Comparison of ENCODE assay signal across 7 mouse cellular contexts in the genomic region with DNA sequence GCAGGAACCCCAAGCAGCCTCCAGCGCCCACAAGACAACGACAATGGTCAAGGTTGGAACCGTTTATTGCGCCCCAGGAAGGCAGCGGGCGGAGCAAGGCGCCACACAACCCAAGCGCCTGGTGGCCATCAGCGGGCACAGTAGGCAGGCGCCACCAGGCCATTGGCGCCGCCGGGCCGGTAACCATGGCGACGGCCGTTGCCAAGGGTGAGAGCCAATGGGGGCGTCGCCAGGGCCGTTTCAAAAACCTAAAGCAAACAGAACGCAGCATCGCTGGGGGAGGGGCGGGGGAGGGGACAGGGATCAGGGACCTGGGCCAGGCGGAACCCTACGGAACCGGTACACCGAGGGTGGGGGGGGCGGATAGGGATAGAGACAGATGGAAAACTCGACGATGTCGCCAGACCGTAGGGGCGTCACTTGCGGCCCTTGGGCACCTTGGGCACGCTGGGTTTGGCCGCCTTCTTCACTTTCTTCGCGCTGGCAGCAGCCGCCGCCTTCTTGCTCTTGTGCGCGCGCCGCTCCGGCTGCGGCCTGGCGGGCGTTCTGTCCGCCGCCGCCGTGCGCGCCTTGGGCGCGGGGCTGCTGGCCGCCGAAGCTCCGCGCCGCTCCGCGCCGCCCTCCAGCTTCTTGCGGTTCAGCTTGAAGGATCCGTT. TPM values are rescaled to one million over a fixed set of nuclear protein-coding genes. Genes with fewer than 3 reads are reported as not detected.
DNase-seq lines count a peak whose midpoint lies in the region; ATAC-seq and TF ChIP-seq lines count a peak whose summit lies in the region.

No protein-coding gene starts in this region.

- peak; percentile 91 for DNase-seq in R1 (ENCODE audit: low read depth, low spot score)
- peak; percentile 95 for DNase-seq in hindbrain, postnatal 0 days (ENCODE audit: low spot score)
- DNase-seq in limb, embryonic 10.5 days (ENCODE audit: low spot score): peak; percentile 97
- peak; percentile 99 for DNase-seq in midbrain, embryonic 11.5 days (ENCODE audit: low spot score, missing footprints)
- DNase-seq in spleen, postnatal 36 days (ENCODE audit: low spot score in 2 of 2): peak; percentile 33 to 36

- WGBS in forebrain, embryonic 15.5 days: under 1% methylated on average over 66 of the region's 66 CpGs
- WGBS in hindbrain, postnatal 0 days: 1% methylated on average over 57 of the region's 66 CpGs
- WGBS in limb, embryonic 10.5 days: under 1% methylated on average over 66 of the region's 66 CpGs
- WGBS in midbrain, embryonic 11.5 days: 2% methylated on average over 60 of the region's 66 CpGs

- peaks cover 21% of the 10 kb centered on the region for H3K4me1 ChIP-seq in forebrain, embryonic 15.5 days
- peaks cover 8% of the 10 kb centered on the region; the same call in 1 of the 2 replicates for H3K4me1 ChIP-seq in hindbrain, postnatal 0 days (ENCODE audit: insufficient read depth, low read length)
- H3K4me1 ChIP-seq in limb, embryonic 10.5 days: peaks cover 24% of the 10 kb centered on the region
- H3K4me1 ChIP-seq in midbrain, embryonic 11.5 days (ENCODE audit: control insufficient read depth, insufficient read depth, low read length): peaks cover 12% of the 10 kb centered on the region

- peak overlapping the region; percentile 64 for H3K4me2 ChIP-seq in forebrain, embryonic 15.5 days (replicated peaks)
- peak overlapping the region; percentile 85 for H3K4me2 ChIP-seq in hindbrain, postnatal 0 days (ENCODE audit: low read depth, low read length)
- peak overlapping the region; percentile 75 for H3K4me2 ChIP-seq in midbrain, embryonic 11.5 days

- TF ChIP-seq CTCF in hindbrain, postnatal 0 days (IDR thresholded peaks at IDR 0.05; ENCODE audit: low read depth): peak; percentile 73

- peak overlapping the region; percentile 94 for H3K27ac ChIP-seq in forebrain, embryonic 15.5 days (replicated peaks)
- H3K27ac ChIP-seq in hindbrain, postnatal 0 days: peak overlapping the region; percentile 87
- peak overlapping the region; percentile 99 for H3K27ac ChIP-seq in limb, embryonic 10.5 days
- peak overlapping the region; percentile 75 for H3K27ac ChIP-seq in midbrain, embryonic 11.5 days (ENCODE audit: low read depth, low read length)

- H3K27me3 ChIP-seq in forebrain, embryonic 15.5 days: no peaks in the 10 kb centered on the region
- H3K27me3 ChIP-seq in hindbrain, postnatal 0 days (ENCODE audit: insufficient read depth, low read length): no peaks in the 10 kb centered on the region
- H3K27me3 ChIP-seq in limb, embryonic 10.5 days (ENCODE audit: low read depth, poor library complexity, severe bottlenecking): no peaks in the 10 kb centered on the region
- H3K27me3 ChIP-seq in midbrain, embryonic 11.5 days (ENCODE audit: control insufficient read depth, insufficient read depth, low read length): no peaks in the 10 kb centered on the region

- H3K9me3 ChIP-seq in forebrain, embryonic 15.5 days: no peaks in the 10 kb centered on the region
- no peaks in the 10 kb centered on the region for H3K9me3 ChIP-seq in hindbrain, postnatal 0 days (ENCODE audit: low read length)
- no peaks in the 10 kb centered on the region for H3K9me3 ChIP-seq in limb, embryonic 10.5 days (replicated peaks)
- H3K9me3 ChIP-seq in midbrain, embryonic 11.5 days (ENCODE audit: control insufficient read depth, low read length): no peaks in the 10 kb centered on the region

- ATAC-seq in cerebellum, adult (ENCODE audit: insufficient number of reproducible peaks, low FRiP score, low TSS enrichment): peak; percentile 76
- peak; percentile 90 for ATAC-seq in forebrain, embryonic 15.5 days (replicated peaks)
- peak; percentile 92 for ATAC-seq in hindbrain, postnatal 0 days
- peak; percentile 89 for ATAC-seq in midbrain, embryonic 11.5 days (ENCODE audit: low FRiP score)

- H3K4me3 ChIP-seq in forebrain, embryonic 15.5 days: peak overlapping the region; percentile 90
- H3K4me3 ChIP-seq in hindbrain, postnatal 0 days (ENCODE audit: low read length): peak overlapping the region; percentile 71
- peak overlapping the region; percentile 98 for H3K4me3 ChIP-seq in limb, embryonic 10.5 days
- peak overlapping the region; percentile 82 for H3K4me3 ChIP-seq in midbrain, embryonic 11.5 days (ENCODE audit: low read depth, low read length)

- peaks cover 21% of the 10 kb centered on the region for H3K36me3 ChIP-seq in forebrain, embryonic 15.5 days
- peaks cover 9% of the 10 kb centered on the region; the same call in 1 of the 2 replicates for H3K36me3 ChIP-seq in hindbrain, postnatal 0 days (ENCODE audit: insufficient read depth, low read length)
- peaks cover 33% of the 10 kb centered on the region for H3K36me3 ChIP-seq in limb, embryonic 10.5 days
- H3K36me3 ChIP-seq in midbrain, embryonic 11.5 days (ENCODE audit: control insufficient read depth, insufficient read depth, low read length): peaks cover 5% of the 10 kb centered on the region

- peak overlapping the region; percentile 98 for H3K9ac ChIP-seq in forebrain, embryonic 15.5 days (replicated peaks)
- peak overlapping the region; percentile 70 for H3K9ac ChIP-seq in hindbrain, postnatal 0 days (replicated peaks; ENCODE audit: low read length)
- H3K9ac ChIP-seq in midbrain, embryonic 11.5 days (ENCODE audit: low read length): peak overlapping the region; percentile 93

RNA-seq across cellular contexts. Expression of gene H1fx, which starts 0.9 kb away (rescaled TPM):
- polyA plus RNA-seq in forebrain, embryonic 15.5 days (2015; fragmentation: Nextera tagmentation; extraction: Ambion mirVana): 50.3 and 70.8 TPM in 2 replicates
- 21.9 and 58.5 TPM in 2 replicates for total RNA-seq in hindbrain, postnatal 0 days (2014; rRNA removed)
- polyA plus RNA-seq in hindbrain, postnatal 0 days (2015; fragmentation: Nextera tagmentation; extraction: Ambion mirVana): 56.3 and 61.3 TPM in 2 replicates
- polyA plus RNA-seq in limb, embryonic 10.5 days (2016; fragmentation: Nextera tagmentation; extraction: Ambion mirVana): 40.2 and 46.3 TPM in 2 replicates
- 74.7 and 106 TPM in 2 replicates for polyA plus RNA-seq in midbrain, embryonic 11.5 days (2014; fragmentation: Nextera tagmentation; extraction: Ambion mirVana)

Comparison
In these comparisons a context has a peak if more than half of its experiments do, and no peak if none do; other contexts are left out.
1. Peak in every context shown above with its lines: DNase-seq, ATAC-seq, H3K4me3 ChIP-seq and H3K27ac ChIP-seq.
2. DNase-seq: peak in every context shown above with its lines; median percentile 99 in midbrain, embryonic 11.5 days; 97 in limb, embryonic 10.5 days; 95 in hindbrain, postnatal 0 days; 91 in R1; 34 in spleen, postnatal 36 days.